Mouse (Mus musculus): Measurements from ENCODE around the gene Magoh.

Magoh gene

DNA sequence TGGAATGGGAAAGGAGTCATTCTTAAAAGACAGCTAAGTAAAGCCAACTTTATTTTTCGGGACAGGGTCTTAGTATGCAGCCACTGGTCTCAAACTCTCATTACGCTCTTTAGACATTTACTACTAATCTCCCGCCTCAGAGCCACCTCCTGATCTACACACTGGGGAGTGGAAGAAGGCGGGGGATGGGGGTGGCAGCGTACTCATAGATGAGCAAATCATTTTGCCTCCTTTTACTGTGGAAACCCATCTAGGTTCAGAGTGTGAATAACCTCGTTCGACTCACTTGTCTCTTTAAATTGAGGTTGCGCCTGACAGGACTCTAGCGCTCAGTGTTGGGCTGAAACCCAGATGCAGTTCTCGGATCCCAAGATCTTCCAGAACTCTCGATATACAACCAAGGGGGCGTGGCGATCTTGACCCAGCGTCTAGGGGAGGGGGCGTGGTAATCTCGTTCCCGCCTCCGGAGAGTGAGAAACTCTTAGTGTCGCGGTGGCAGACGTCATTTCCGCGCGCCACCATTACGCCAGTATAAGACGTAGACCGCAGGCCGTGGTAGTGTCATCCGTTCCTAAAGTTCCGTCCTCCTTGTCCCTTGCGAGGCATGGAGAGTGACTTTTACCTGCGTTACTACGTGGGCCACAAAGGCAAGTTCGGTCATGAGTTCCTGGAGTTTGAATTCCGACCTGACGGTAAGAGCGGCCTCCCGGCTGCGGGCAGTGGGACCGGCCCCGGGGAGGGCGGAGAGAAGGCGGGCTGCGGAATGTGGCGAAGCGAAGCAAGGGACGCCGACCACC is at the start of gene Magoh:
Magoh (plus strand) TSS at position 502 of the 797 bp plus-strand sequence.
- peak; percentile 95 to 97 for DNase-seq (ENCODE audit: low spot score in 2 of 2)

DNA sequence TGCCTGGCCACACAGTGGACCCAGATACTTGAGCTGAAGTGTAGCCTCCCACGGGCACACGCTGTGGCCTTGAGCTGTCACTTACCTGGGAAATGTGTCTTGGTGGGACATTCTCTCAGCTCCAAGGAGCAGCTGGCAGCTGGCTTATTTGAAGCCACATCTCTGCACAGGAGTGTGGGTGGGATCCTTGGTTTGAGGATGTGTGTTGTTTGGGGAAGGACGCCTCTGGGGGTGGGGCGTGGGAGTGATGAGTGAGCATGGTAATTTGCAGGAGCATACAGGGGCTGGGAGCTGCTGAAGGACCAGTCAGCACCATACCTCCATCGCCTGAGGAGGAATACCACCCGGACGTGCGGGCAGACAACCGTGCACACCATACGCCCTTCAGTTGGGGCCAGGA is 49.4 kb upstream of the Magoh start:
- no peak for DNase-seq (ENCODE audit: low spot score in 2 of 2)

DNA sequence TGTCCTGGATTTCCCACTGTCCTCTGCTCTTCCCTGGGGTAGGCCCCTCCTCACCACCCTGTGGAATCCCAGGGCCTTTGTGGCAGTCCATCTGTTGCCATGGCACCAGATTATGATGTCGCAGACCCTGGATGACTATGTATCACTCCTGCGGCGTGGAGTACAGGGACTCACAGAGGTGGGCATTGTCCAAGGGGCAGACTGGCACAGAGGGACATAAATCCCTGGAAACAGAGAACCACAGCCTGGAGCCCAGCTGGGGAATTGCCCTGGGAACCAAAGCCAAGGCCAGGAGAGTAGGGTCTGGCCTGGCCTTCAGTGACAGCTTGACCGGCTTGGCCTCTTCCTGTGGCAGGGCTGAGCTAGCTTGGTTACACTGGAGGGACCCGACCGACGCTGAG is 48.7 kb upstream of the Magoh start:
- DNase-seq (ENCODE audit: low spot score in 2 of 2) = no peak

DNA sequence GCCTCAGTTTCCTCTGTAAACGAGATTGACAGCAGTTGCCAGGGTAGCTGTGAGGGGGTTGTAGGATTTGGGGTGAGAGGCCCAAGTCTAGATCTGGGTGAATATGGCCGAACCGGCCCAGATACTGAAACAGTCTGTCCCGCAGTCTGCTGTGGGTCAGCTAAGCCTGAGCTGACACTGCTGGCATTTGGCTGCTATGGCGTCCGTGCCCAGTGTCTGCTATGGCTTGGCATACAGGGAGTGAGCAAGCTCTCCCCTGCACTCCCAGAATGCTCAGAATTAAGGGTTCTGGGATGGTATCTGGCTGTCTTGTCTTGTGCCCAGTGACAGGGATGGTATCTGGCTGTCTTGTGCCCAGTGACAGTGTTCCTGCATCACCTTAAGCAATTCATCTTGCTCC is 47.9 kb upstream of the Magoh start:
- no peak for DNase-seq (ENCODE audit: low spot score in 2 of 2)

DNA sequence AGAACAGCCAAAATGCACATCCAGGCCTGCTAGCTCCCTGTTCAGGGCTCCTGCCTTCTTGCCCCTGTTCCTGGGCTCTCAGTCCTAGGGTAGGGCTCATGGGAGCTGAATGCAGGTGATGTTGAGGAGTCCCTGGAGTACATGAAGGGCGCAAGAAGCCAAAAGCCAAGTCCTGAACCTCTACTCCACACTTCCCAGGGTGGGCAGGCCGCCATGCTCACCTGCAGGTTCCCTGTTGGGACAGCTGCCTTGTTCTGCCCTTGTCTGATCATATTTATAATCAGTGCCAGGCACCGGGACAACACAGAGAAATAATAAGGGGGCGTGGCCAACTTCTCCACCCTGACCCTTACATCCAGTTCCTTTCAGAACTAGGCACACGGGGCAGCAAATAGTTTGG is 46.0 kb upstream of the Magoh start:
- no peak for DNase-seq (ENCODE audit: low spot score in 2 of 2)

DNA sequence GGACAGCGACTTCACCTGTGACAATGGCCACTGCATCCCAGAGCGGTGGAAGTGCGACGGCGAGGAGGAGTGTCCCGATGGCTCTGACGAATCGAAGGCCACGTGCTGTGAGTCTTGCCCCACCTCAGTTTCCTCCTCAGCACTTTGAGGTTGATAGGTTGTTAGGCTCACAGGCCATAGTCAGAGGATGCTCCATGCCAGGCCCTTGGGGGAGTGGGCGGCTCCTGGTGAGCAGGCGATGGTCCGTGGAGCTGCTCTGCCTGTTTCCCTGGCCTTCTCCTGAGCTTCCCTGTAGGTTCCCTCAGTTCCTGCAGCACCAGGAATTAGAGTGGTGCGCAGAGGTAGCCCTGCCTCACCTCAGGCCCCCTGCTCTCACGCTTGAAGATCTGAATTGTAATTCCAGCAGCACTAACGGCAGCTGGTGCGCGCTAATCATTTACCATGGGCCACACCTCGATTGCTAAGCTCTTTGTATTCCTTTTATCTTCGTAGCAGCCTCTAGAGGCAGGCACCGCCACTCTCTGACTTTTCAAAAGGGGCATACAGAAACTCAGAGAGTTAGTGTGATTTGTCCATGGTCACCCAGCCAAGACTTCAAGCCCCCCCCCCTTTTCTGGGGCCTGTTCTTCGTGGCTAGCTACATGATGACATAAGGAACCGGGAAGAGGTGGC is 44.8 kb upstream of the Magoh start:
- no peak for DNase-seq (ENCODE audit: low spot score in 2 of 2)

DNA sequence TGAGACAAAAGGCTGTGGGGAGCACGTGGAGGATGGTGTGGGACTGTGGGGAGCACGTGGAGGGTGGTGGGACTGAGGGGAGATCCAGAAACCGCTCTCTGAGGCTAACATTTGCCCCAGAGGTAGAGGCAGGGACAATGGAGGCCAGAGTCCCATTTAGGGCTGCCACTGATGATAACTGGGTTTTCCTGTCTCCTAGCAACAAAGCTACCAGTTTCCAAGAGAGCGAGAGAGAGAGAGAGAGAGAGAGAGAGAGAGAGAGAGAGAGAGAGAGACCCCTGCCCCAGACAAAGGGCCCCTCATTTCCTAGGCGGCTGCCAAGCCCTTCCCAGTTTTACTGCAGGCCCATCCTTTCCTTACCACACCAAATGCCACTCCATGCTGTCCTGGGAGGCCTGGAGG is 44.0 kb upstream of the Magoh start:
- DNase-seq (ENCODE audit: low spot score in 2 of 2) = no peak

DNA sequence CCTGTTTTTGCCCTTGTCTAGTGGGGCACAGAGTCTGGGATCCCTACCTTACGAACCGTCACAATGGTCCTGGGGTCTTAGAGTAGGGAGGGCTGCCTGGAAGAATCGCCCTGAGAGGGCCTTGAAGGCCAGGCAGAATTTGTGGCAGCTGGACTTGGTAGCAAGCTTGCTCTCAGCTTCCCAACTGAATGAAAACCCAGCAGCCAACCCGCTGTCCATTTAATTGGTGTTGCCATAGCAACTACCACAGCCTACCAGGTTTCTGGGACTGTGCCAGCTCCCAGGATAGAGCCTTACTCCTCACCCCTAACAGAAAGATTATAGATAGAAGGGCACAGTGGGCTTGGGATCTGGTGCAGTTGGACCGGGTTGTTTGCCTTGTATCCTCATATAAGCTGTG is 42.8 kb upstream of the Magoh start:
- DNase-seq (ENCODE audit: low spot score in 2 of 2) = no peak

DNA sequence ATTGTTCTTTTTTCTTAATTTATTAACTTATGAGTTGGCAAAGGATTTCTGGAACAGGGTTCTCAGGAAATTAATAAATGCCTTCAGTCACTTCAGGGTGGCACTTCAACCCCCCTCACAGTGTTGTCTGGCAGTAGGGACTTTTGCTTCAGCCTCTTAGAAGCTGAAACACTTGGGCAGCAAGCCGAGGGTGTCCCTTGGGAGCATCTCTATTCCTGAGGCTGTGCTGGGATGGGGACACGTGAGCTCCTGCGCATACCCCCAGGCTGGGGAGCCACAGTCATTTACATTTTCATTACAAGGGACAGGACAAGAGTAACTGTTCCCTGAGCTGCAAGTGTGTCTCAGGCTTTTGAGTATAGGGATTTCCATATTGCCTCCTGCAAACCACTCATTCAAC is 41.6 kb upstream of the Magoh start:
- DNase-seq (ENCODE audit: low spot score in 2 of 2) = no peak

DNA sequence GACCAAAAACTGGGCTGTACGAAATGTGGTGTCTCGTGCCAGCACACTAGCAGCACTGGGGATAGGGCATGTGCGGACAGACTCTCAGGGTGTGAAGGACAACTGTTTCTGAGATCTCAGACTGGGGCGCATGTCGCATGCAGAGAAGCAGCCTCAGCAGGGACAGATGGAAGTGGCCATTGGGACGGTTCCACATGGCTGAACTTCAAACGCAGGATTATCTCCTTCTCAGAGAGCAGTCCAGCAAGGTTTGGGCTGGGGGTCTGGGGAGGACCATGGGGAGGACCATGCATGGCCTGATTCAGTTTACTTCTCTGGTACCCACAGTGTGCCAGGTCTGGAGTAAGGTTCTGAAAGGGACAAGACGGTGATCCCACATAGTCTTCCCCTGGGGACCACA is 35.9 kb upstream of the Magoh start:
- DNase-seq (ENCODE audit: low spot score in 2 of 2) = no peak

DNA sequence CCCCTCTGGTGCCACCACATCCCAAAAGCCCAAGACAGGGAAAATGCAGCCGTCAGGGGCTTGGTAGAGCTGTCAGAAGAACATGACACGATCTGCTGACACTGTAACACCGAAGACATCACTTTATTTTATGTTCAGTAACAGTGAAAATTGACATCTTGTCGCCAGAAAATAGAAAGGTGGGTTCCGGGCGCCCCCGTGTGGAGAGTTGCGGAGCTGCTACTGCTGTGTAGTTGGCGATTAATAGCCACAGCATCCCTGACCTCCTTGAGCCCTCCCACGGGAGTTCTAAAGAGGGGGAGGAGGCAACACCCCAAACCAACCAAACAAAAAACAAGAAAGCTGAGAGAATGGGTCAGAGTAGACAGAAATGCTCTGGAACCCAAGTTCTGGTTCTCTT is 34.6 kb upstream of the Magoh start:
- peak; percentile 70 to 82 for DNase-seq (ENCODE audit: low spot score in 2 of 2)

DNA sequence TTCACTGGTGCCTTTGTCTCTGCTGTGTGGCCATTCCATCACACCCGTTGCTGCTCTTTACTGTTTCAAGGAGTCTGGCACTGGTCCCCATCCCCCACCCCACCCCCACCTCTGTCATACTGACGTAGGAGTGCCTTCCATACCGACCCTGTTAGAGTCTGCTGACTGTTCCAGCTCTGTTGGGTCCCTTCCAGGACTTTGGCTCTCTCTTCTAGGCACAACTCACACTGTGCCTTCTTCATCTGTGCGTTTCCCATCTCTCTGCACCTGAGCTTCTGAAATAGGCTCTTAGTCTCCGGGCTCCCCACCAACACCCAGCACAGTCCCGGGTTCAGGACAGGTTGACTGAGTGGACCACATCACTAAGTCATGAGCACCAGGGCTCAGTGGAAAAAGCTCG is 32.8 kb upstream of the Magoh start:
- DNase-seq (ENCODE audit: low spot score in 2 of 2) = no peak

DNA sequence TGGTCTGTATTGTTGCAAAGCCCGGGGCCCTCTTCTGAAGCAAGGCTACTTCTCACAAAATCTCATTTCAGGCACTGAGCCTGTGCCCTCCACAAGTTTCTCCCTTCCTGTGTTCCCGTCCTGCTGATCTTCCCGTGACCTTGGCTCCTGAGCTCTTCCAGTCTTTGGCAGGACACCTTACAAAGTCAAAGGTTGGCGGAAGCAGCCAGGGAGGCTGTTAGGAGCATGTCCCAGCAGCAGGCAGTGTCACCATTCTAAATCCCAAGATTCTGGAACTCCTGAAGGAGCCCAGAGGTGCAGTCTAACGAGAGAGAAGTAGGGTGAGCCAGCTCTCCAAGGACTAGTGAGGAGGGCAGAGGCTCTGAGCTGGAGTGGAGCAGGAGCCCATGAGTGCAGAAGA is 31.0 kb upstream of the Magoh start:
- DNase-seq (ENCODE audit: low spot score in 2 of 2) = no peak

DNA sequence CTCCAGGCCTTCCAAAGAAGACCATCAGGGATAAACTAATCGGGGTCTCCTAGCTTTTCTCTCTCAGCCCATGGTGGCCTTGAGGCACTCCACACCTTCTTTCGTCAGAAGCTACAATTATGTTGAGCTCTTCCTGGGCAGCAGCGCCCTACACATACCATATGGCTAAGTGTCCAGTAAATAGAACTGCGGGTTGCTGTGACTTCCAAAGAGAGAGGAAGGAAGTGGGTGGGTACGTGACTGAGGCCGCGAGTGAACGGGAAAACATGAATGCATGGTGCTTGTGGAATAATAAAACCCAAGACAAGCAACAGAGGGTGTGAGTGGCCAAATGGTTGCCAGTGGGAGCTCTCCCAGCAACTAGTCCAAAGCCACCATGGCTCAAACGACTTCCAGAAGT is 29.9 kb upstream of the Magoh start:
- DNase-seq (ENCODE audit: low spot score in 2 of 2) = no peak

DNA sequence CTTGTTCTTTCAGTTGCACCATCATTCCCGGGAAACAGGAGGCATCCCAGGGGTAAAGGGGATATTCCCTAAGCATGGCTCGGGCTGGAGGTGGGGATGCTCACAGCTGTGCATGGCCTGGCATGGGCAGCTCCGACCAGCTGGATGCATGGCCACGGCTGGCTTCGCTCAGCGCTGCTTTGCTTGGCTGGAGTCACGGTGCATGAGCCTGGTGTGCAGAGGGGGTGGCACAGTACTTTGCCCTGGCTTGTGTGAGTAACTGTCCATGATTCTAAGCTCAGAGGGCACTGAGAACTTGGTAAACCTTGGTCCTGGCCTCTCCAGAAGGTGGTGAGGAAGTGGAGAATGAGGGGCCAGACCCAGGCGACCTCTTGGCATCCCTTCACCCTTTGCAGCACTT is 29.5 kb upstream of the Magoh start:
- DNase-seq (ENCODE audit: low spot score in 2 of 2) = no peak

DNA sequence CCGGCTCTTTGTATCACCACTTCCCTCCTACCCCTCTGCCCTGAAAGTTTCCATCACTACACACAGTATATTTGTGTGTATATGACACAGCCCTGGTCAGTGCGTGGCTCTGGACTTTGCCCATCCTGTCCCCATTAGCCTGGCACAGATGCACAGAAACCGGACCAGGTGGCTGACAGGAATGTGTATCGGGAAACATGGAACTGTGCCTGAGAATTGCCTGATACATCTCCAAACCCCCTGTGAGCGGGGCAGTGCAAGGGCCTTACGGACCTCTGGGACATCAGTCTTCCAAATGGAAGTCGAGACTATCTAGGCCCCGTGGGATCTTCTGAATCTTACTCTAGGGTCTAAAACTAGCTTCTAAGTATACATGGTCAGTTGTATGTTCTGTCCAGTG is 26.2 kb upstream of the Magoh start:
- DNase-seq (ENCODE audit: low spot score in 2 of 2) = no peak

DNA sequence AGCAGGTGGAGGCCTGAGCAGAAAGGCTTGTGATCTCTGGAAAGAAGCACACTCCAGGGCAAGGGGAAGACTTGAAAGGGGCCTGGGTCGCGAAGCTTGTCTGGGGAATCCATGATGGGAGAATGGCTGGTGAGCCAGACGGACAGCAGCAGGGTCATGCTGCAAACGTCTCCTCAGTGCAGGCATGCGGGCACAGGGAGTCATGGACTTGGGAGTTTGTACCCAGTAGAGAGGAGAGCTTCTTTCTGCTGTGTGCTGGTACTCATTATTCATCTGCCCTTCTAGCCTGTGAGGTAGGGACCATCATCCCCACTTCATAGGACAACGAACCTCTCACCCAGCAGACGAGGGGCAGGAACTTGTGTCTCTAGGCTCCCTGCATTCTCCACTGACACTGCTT is 25.7 kb upstream of the Magoh start:
- DNase-seq (ENCODE audit: low spot score in 2 of 2) = no peak

DNA sequence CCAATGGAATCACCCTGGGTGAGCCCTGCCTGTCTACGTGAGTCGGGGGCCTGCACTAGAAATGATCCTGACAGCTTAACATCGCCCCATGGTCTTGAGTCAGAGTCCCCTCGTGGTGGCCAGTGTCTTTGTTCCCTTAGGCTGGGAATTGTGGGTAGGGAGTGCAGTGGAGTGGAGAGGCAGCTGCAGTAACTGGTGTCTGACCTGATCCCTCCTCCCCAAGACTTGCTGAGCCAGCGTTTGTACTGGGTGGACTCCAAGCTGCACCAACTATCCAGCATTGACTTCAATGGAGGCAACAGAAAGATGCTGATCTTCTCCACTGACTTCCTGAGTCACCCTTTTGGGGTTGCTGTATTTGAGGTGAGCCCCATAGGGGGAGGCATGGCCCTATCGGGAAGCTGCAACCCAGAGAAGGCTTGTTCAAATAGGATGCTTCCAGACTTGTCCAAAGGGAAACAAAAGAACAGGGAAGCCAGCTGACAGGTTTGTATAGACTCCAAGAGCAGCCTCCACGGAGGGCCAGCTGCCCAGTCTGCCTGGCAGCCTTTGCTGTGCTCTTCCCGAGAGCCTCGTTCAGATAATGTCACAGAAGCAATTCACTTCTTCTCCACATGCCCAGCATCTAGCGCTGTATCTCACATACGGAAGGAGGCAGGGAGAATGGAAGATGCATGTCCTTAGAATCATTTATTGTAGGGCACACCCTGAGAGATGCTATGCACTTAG is 22.4 kb upstream of the Magoh start:
- no peak for DNase-seq (ENCODE audit: low spot score in 2 of 2)

DNA sequence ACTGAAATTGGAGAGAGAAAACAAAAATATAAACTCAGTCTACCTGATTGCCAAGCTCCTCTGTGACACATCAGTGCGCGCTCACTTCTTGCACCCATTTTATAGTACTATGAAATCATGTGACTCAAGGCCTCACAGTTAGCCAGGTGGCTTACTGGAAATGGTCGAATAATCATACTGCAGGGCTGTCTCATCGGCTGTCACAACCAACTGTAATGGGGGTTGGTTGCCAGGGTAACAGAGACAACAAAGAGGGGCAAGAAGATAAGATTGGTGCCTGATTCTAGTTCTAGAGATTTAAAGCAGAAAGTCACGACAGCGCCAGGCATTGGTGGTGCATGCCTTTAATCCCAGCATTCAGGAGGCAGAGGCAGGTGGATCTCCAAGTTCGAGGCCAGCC is 20.6 kb upstream of the Magoh start:
- DNase-seq (ENCODE audit: low spot score in 2 of 2) = no peak

DNA sequence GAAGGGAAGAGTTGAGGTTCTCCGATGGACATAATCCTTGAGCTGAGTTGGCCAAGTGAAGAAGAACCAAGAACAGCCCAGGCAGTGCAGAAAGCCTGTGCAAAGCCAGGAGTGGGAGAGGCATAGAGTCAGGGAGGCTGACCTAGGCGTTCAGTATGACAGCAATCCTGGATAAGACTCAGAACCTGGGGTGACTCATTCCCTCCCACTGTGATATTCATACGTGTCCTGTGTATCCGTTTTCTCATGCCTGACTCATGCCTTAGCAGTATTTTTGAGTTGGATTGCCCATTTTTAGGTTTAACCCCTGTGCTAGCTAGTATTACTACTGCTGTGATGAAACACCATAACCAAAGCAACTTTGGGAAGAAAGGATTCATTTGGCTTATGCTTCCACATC is 14.7 kb upstream of the Magoh start:
- DNase-seq (ENCODE audit: low spot score in 2 of 2) = no peak

DNA sequence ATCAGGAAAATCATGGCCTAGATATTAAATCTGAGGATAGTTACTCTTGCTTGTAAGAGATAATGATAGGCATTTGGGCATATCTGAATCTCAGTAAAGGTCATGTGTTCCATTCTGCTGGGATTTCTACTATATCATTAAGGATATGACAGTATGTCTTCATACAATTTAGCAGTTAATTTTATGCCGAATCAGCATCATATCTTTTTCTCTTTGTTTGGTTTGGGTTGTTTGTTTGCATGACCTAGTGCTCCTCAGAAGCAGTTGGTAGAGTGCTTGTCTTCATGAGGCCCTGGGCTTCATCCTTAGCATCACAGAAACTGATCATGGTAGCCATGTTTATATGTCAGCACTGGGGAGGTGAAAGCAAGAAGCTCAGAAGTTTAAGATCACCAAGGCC is 2.1 kb downstream of the Magoh start:
- DNase-seq (ENCODE audit: low spot score in 2 of 2) = no peak

DNA sequence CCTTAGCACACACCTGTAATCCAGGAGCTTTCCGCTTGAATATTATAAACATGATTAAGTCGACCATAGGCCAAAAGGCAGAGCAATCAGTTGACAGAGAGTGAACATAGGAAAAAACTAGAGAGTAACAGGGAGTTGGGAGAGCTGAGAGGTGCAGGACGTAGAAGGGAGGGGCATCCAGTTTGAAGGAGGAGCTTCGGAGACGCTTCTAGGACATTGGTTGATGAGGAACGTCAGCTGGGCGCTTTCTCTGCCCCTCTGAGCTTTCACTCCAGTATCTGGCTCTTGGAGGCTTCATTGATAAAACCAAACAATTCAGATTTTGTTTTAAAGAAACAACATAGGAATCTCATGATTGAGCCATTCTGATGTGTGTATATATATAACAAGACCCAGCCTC is 6.8 kb downstream of the Magoh start:
- DNase-seq (ENCODE audit: low spot score in 2 of 2) = no peak

DNA sequence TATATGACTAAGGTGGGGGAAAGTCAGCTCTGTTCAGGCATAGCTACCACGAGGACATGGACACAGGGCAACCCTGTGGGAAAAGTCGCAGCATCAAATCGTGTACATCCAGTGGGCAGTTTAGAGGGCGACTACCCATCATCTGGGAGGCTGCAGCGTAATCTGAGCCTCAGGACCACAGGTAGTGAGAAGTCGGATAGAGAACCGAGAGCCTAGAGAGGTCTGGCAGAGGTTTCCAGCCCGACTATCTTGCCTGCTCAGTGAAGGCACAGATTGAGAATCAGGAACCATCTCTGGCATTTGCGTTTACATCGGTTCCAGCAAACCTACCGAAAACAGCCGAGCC is 9.8 kb downstream of the Magoh start:
- no peak for DNase-seq (ENCODE audit: low spot score in 2 of 2)
